Mouse (Mus musculus) myocyte (in vitro differentiated cells): ENCODE results near the gene Lbp.

Experiments used
- MAX ChIP-seq: IDR thresholded peaks from one replicate; pipeline ENCODE4 v1.6.1; 2011; ENCODE audit warnings: low read depth, mild to moderate bottlenecking, control low read depth
- POLR2A ChIP-seq: IDR thresholded peaks from one replicate; pipeline ENCODE4 v1.6.1; 2011; ENCODE audit warnings: low read depth, mild to moderate bottlenecking, control low read depth, moderate library complexity; ENCODE audit not compliant: insufficient read length

DNA sequence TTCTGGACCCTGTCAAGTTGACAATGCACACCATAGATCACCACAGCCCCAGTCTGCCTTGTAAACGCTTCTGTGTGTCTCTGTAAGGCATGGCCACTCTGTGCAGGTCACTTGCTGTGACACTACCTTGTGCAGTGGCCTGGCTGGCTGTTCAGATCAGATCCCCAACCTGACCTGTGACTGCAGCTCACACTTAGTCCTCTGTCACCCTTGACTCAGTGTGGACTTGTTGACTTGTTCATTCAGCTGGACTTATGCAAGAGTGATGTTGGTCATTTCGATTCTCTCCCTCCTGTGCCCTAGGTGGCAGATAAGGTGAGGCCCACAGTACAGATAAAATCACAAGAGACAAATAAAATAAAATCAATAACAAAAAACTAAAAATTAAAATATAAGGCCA lies 35.0 kb downstream of the Lbp start:
- TF ChIP-seq MAX: no peak
- TF ChIP-seq POLR2A: no peak
